Mouse (Mus musculus): ENCODE data around the gene BC049352. TPM values are rescaled to one million over a fixed set of nuclear protein-coding genes. Genes with fewer than 3 reads are reported as not detected.

BC049352 gene
- polyA plus RNA-seq, 1 experiment from 2014 or later, result not detected

GRCm38 (mm10) chr9:45146267-45146597 lies 35.6 kb upstream of the BC049352 start:
- Histone ChIP-seq H3K27me3 (replicated peaks; ENCODE audit: control insufficient read depth, insufficient read depth, low read length) (peaks cover 34% of the 10 kb centered on the region), H3K4me3 (ENCODE audit: low read length) (peak overlapping the region; percentile 43), H3K9ac (ENCODE audit: low read depth, low read length) (peak overlapping the region; percentile 62), H3K36me3 (ENCODE audit: control insufficient read depth, insufficient read depth, low read length) (no peaks in the 10 kb centered on the region), H3K4me1 (ENCODE audit: control insufficient read depth, insufficient read depth, low read depth, low read length) (peaks cover 7% of the 10 kb centered on the region), H3K9me3 (ENCODE audit: control insufficient read depth, low read length) (no peaks in the 10 kb centered on the region), H3K27ac (ENCODE audit: low read depth, low read length) (no peak overlapping the region), H3K4me2 (ENCODE audit: low read length) (peak overlapping the region; percentile 81)
- 3% methylated on average over 5 of the region's 5 CpGs for WGBS
- ATAC-seq, result peak; percentile 77

DNA sequence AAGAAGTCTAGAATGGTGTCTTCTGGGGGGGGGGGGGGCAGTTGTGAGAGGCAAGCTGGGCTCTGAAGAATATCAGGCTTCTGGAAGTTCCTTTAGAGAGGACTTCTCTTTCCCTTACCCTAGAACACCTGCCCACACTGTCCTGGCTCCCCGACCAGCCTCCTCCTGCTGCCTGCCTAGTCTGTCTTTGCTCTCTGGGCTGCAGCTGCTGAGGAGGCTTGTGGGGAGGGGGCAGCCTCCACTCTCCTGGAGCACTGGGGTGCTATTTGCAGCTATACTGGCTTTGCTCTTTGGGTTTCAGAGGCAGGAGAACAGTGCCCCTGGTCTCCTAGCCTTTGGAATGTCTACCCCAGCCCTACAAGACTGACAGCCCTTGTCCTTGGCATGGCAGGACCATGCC lies 30.9 kb upstream of the BC049352 start:
- Histone ChIP-seq H3K27me3 (replicated peaks; ENCODE audit: control insufficient read depth, insufficient read depth, low read length) (peaks cover 7% of the 10 kb centered on the region; the same call in 1 of the 2 replicates), H3K4me2 (ENCODE audit: low read length) (no peak overlapping the region), H3K4me3 (ENCODE audit: low read length) (no peak overlapping the region), H3K9ac (ENCODE audit: low read depth, low read length) (no peak overlapping the region), H3K36me3 (ENCODE audit: control insufficient read depth, insufficient read depth, low read length) (no peaks in the 10 kb centered on the region), H3K4me1 (ENCODE audit: control insufficient read depth, insufficient read depth, low read depth, low read length) (peaks cover 1% of the 10 kb centered on the region), H3K9me3 (ENCODE audit: control insufficient read depth, low read length) (no peaks in the 10 kb centered on the region), H3K27ac (ENCODE audit: low read depth, low read length) (no peak overlapping the region)
- no peak for ATAC-seq
- WGBS, result 60% methylated on average over 1 of the region's 1 CpGs

GRCm38 (mm10) chr9:45153361-45153760 lies 28.4 kb upstream of the BC049352 start:
- H3K9ac ChIP-seq (ENCODE audit: low read depth, low read length), result no peak overlapping the region
- no peaks in the 10 kb centered on the region for H3K4me1 ChIP-seq (ENCODE audit: control insufficient read depth, insufficient read depth, low read depth, low read length)
- ATAC-seq, result no peak
- 75% methylated on average over 7 of the region's 7 CpGs for WGBS
- H3K4me3 ChIP-seq (ENCODE audit: low read length), result no peak overlapping the region
- H3K27ac ChIP-seq (ENCODE audit: low read depth, low read length), result no peak overlapping the region
- H3K9me3 ChIP-seq (ENCODE audit: control insufficient read depth, low read length), result no peaks in the 10 kb centered on the region
- H3K36me3 ChIP-seq (ENCODE audit: control insufficient read depth, insufficient read depth, low read length), result no peaks in the 10 kb centered on the region
- no peak overlapping the region for H3K4me2 ChIP-seq (ENCODE audit: low read length)
- H3K27me3 ChIP-seq (replicated peaks; ENCODE audit: control insufficient read depth, insufficient read depth, low read length), result peaks cover 2% of the 10 kb centered on the region; the same call in 1 of the 2 replicates

DNA sequence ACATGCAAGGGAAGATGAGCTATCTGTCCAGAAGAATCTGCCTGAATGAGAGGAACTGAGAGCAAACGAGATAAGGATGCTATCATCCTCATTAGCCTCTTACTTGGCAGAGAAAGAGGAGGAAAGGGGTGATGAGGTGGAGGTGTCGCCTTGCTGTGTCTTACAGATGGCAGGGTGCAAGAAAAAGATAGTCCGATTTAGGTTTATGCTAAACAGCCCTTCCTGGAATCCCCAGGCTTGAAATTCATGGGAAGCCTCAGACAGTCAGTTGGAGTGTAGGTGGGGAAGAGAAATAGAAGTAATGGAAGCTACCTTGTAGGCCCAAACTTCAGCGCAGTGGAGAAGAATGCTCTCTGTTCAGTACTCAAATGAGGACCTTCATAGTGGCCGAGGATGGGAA lies 13.9 kb upstream of the BC049352 start:
- WGBS, result 83% methylated on average over 5 of the region's 5 CpGs
- H3K9ac ChIP-seq (ENCODE audit: low read depth, low read length), result no peak overlapping the region

GRCm38 (mm10) chr9:45170150-45170549 lies 11.7 kb upstream of the BC049352 start:
- Histone ChIP-seq H3K4me1 (ENCODE audit: control insufficient read depth, insufficient read depth, low read depth, low read length) (no peaks in the 10 kb centered on the region), H3K9me3 (ENCODE audit: control insufficient read depth, low read length) (no peaks in the 10 kb centered on the region; the same call in 1 of the 2 replicates), H3K36me3 (ENCODE audit: control insufficient read depth, insufficient read depth, low read length) (no peaks in the 10 kb centered on the region), H3K9ac (ENCODE audit: low read depth, low read length) (no peak overlapping the region), H3K4me3 (ENCODE audit: low read length) (no peak overlapping the region), H3K4me2 (ENCODE audit: low read length) (no peak overlapping the region), H3K27me3 (replicated peaks; ENCODE audit: control insufficient read depth, insufficient read depth, low read length) (no peaks in the 10 kb centered on the region), H3K27ac (ENCODE audit: low read depth, low read length) (no peak overlapping the region)
- WGBS, result 92% methylated on average over 5 of the region's 5 CpGs
- no peak for ATAC-seq

More for the DNA sequence above, 13.9 kb upstream of the BC049352 start:
- Histone ChIP-seq H3K36me3 (ENCODE audit: control insufficient read depth, insufficient read depth, low read length) (no peaks in the 10 kb centered on the region), H3K9me3 (ENCODE audit: control insufficient read depth, low read length) (no peaks in the 10 kb centered on the region; the same call in 1 of the 2 replicates), H3K27me3 (replicated peaks; ENCODE audit: control insufficient read depth, insufficient read depth, low read length) (no peaks in the 10 kb centered on the region), H3K4me3 (ENCODE audit: low read length) (no peak overlapping the region), H3K4me1 (ENCODE audit: control insufficient read depth, insufficient read depth, low read depth, low read length) (no peaks in the 10 kb centered on the region), H3K27ac (ENCODE audit: low read depth, low read length) (no peak overlapping the region), H3K4me2 (ENCODE audit: low read length) (no peak overlapping the region)
- no peak for ATAC-seq

DNA sequence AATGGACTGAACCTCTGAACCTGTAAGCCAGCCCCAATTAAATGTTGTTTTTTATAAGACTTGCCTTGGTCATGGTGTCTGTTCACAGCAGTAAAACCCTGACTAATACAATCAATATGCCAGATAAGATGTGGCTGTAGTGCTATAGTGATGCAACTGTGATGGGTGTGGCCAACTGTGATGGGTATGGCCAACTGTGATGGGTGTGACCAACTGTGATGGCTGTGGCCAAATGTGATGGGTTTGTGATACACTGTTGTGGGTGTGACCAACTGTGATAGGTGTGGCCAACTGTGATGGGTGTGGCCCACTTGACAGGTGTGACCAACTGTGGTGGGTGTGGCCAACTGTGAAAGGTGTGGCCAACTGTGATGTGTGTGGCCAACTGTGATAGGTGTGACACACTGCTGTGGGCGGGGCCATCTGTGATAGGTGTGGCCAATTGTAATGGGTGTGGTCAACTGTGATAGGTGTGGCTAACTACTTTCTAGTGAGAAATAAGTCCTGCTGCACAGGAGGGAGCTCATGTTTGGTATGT lies 10.7 kb upstream of the BC049352 start:
- H3K9ac ChIP-seq (ENCODE audit: low read depth, low read length), result no peak overlapping the region
- no peak overlapping the region for H3K27ac ChIP-seq (ENCODE audit: low read depth, low read length)
- no peak overlapping the region for H3K4me3 ChIP-seq (ENCODE audit: low read length)
- H3K4me2 ChIP-seq (ENCODE audit: low read length), result no peak overlapping the region
- H3K36me3 ChIP-seq (ENCODE audit: control insufficient read depth, insufficient read depth, low read length), result no peaks in the 10 kb centered on the region
- no peak for ATAC-seq
- WGBS, result 77% methylated on average over 1 of the region's 1 CpGs
- no peaks in the 10 kb centered on the region; the same call in 1 of the 2 replicates for H3K9me3 ChIP-seq (ENCODE audit: control insufficient read depth, low read length)
- no peaks in the 10 kb centered on the region for H3K4me1 ChIP-seq (ENCODE audit: control insufficient read depth, insufficient read depth, low read depth, low read length)
- H3K27me3 ChIP-seq (replicated peaks; ENCODE audit: control insufficient read depth, insufficient read depth, low read length), result no peaks in the 10 kb centered on the region

- H3K27ac ChIP-seq (ENCODE audit: low read depth, low read length), result no peak overlapping the region
- H3K4me3 ChIP-seq (ENCODE audit: low read length), result no peak overlapping the region
- H3K4me1 ChIP-seq (ENCODE audit: control insufficient read depth, insufficient read depth, low read depth, low read length), result no peaks in the 10 kb centered on the region
- H3K9me3 ChIP-seq (ENCODE audit: control insufficient read depth, low read length), result no peaks in the 10 kb centered on the region; the same call in 1 of the 2 replicates
- H3K9ac ChIP-seq (ENCODE audit: low read depth, low read length), result no peak overlapping the region
- no peak for ATAC-seq
- no peaks in the 10 kb centered on the region for H3K36me3 ChIP-seq (ENCODE audit: control insufficient read depth, insufficient read depth, low read length)
- no peak overlapping the region for H3K4me2 ChIP-seq (ENCODE audit: low read length)
- H3K27me3 ChIP-seq (replicated peaks; ENCODE audit: control insufficient read depth, insufficient read depth, low read length), result no peaks in the 10 kb centered on the region
- WGBS, result 62% methylated on average over 3 of the region's 3 CpGs
These were observed 8.3 kb upstream of the BC049352 start for GRCm38 (mm10) chr9:45173475-45173874.

DNA sequence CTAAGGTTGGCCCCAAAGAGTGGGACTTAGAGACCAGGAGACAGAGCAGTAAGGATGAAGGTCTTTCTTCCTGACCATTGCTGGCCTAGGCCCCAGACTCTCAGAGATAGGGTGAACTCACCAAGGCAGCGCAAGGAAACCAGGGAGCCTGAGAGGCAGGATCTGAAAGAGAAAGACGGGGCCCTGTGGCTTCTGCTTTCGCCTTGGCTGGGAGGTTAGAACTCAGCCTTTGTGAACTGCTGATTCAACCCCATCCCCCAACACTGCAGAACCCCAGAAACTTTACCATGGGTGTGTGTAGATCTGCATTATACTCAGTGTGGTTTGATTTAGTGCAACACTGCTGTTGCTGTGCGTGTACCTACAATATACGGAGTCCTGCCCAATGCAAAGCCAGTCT lies 2.5 kb upstream of the BC049352 start:
- H3K27ac ChIP-seq (ENCODE audit: low read depth, low read length), result no peak overlapping the region
- WGBS, result 87% methylated on average over 5 of the region's 5 CpGs
- H3K4me2 ChIP-seq (ENCODE audit: low read length), result no peak overlapping the region
- H3K4me3 ChIP-seq (ENCODE audit: low read length), result no peak overlapping the region
- no peak overlapping the region for H3K9ac ChIP-seq (ENCODE audit: low read depth, low read length)
- H3K9me3 ChIP-seq (ENCODE audit: control insufficient read depth, low read length), result no peaks in the 10 kb centered on the region
- ATAC-seq, result no peak
- no peaks in the 10 kb centered on the region for H3K36me3 ChIP-seq (ENCODE audit: control insufficient read depth, insufficient read depth, low read length)
- no peaks in the 10 kb centered on the region; the same call in 1 of the 2 replicates for H3K4me1 ChIP-seq (ENCODE audit: control insufficient read depth, insufficient read depth, low read depth, low read length)
- no peaks in the 10 kb centered on the region for H3K27me3 ChIP-seq (replicated peaks; ENCODE audit: control insufficient read depth, insufficient read depth, low read length)

- Histone ChIP-seq H3K9me3 (ENCODE audit: control insufficient read depth, low read length) (no peaks in the 10 kb centered on the region), H3K36me3 (ENCODE audit: control insufficient read depth, insufficient read depth, low read length) (no peaks in the 10 kb centered on the region), H3K9ac (ENCODE audit: low read depth, low read length) (no peak overlapping the region), H3K4me2 (ENCODE audit: low read length) (no peak overlapping the region), H3K27ac (ENCODE audit: low read depth, low read length) (no peak overlapping the region), H3K4me3 (ENCODE audit: low read length) (no peak overlapping the region), H3K4me1 (ENCODE audit: control insufficient read depth, insufficient read depth, low read depth, low read length) (no peaks in the 10 kb centered on the region; the same call in 1 of the 2 replicates), H3K27me3 (replicated peaks; ENCODE audit: control insufficient read depth, insufficient read depth, low read length) (no peaks in the 10 kb centered on the region)
- ATAC-seq, result no peak
- 56% methylated on average over 3 of the region's 3 CpGs for WGBS
These were observed 714 bp downstream of the BC049352 start for GRCm38 (mm10) chr9:45182521-45182920.

- ATAC-seq, result no peak
- Histone ChIP-seq H3K4me1 (ENCODE audit: control insufficient read depth, insufficient read depth, low read depth, low read length) (no peaks in the 10 kb centered on the region; the same call in 1 of the 2 replicates), H3K36me3 (ENCODE audit: control insufficient read depth, insufficient read depth, low read length) (no peaks in the 10 kb centered on the region), H3K27me3 (replicated peaks; ENCODE audit: control insufficient read depth, insufficient read depth, low read length) (no peaks in the 10 kb centered on the region), H3K27ac (ENCODE audit: low read depth, low read length) (no peak overlapping the region), H3K4me2 (ENCODE audit: low read length) (no peak overlapping the region), H3K9ac (ENCODE audit: low read depth, low read length) (no peak overlapping the region), H3K9me3 (ENCODE audit: control insufficient read depth, low read length) (no peaks in the 10 kb centered on the region), H3K4me3 (ENCODE audit: low read length) (no peak overlapping the region)
- 82% methylated on average over 6 of the region's 6 CpGs for WGBS
These were observed 1.5 kb downstream of the BC049352 start for GRCm38 (mm10) chr9:45183266-45183665.
